Mouse (Mus musculus) liver, postnatal 0 days (tissue): ENCODE measurements around the gene Faxc. TPM values are rescaled to one million over a fixed set of nuclear protein-coding genes. Genes with fewer than 3 reads are reported as not detected.

Experiments used
- ATAC-seq: fragments of 200-750 bp; cut with Nextera tagmentation; 2 replicates; pipeline ENCODE4 v1.8.0; 2017; ENCODE audit warnings: mild to moderate bottlenecking, moderate library complexity
- DNase-seq: peaks from one replicate; pipeline ENCODE4 v3.0.0-alpha.2; 2016
- H3K27ac ChIP-seq: fragments of 300-500 bp; sonication (generic); 2 replicates; pipeline ENCODE4 v1.5.1; 2014; ENCODE audit warnings: antibody characterized with exemption, moderate library complexity, mild to moderate bottlenecking, low read depth
- H3K27me3 ChIP-seq: fragments of 300-500 bp; sonication (generic); 2 replicates; pipeline ENCODE4 v1.6.1; 2014; ENCODE audit warnings: low read length, control low read depth, mixed read lengths; ENCODE audit not compliant: insufficient read depth
- H3K36me3 ChIP-seq: fragments of 300-500 bp; sonication (generic); replicated peaks from 2 replicates; pipeline ENCODE4 v1.6.1; 2014; ENCODE audit warnings: mild to moderate bottlenecking, control low read depth, low read length, moderate library complexity, mixed read lengths; ENCODE audit not compliant: insufficient read depth
- H3K4me1 ChIP-seq: fragments of 300-500 bp; sonication (generic); 2 replicates; pipeline ENCODE4 v1.6.1; 2014; ENCODE audit warnings: antibody characterized with exemption, mild to moderate bottlenecking, control low read depth; ENCODE audit not compliant: insufficient read depth
- H3K4me2 ChIP-seq: fragments of 300-500 bp; sonication (generic); 2 replicates; pipeline ENCODE4 v1.6.1; 2014; ENCODE audit warnings: low read depth, mild to moderate bottlenecking, low read length, moderate library complexity, mixed read lengths
- H3K4me3 ChIP-seq: fragments of 300-500 bp; sonication (generic); 2 replicates; pipeline ENCODE4 v1.5.1; 2014; ENCODE audit warnings: low read depth, low read length
- H3K9ac ChIP-seq: fragments of 300-500 bp; sonication (generic); replicated peaks from 2 replicates; pipeline ENCODE4 v1.6.1; 2014; ENCODE audit warnings: mild to moderate bottlenecking, moderate library complexity
- H3K9me3 ChIP-seq: fragments of 300-500 bp; sonication (generic); 2 replicates; pipeline ENCODE4 v1.6.1; 2016; ENCODE audit warnings: mild to moderate bottlenecking, control low read depth, low read length, mixed read lengths
- CTCF ChIP-seq: sonication (generic); IDR thresholded peaks from 2 replicates; pipeline ENCODE4 v1.5.1; 2016; ENCODE audit warnings: antibody characterized with exemption, low read depth
- EP300 ChIP-seq: IDR thresholded peaks from 2 replicates; pipeline ENCODE4 v1.6.1; 2016; ENCODE audit warnings: antibody characterized with exemption, low read depth, mild to moderate bottlenecking
- WGBS: fragments of 180-500 bp; shearing (Covaris S2); extraction: QIAGEN DNeasy Blood & Tissue Kit; methylation state at CpG from one replicate; pipeline ENCODE4 v1.1.7; 2014; ENCODE audit not compliant: insufficient replicate concordance; 5-methylcytosine and 5-hydroxymethylcytosine counted together
- polyA plus RNA-seq: library from polyadenylated mRNA; unstranded; fragments of >200 nt; fragmentation: Nextera tagmentation; extraction: Ambion mirVana; gene quantifications from 2 replicates; pipeline ENCODE4 v1.2.1, GENCODE M21; 2015

Gene Faxc
- polyA plus RNA-seq, 1 experiment from 2014 or later, result not detected

GRCm38 (mm10) chr4:21937890-21938289, 6.8 kb downstream of the Faxc start:
- H3K4me3 ChIP-seq, result no peak overlapping the region

GRCm38 (mm10) chr4:21944672-21945071, 13.5 kb downstream of the Faxc start:
- Histone ChIP-seq H3K4me1 (no peaks in the 10 kb centered on the region), H3K9ac (no peak overlapping the region), H3K4me3 (no peak overlapping the region), H3K36me3 (no peaks in the 10 kb centered on the region), H3K27me3 (no peaks in the 10 kb centered on the region), H3K9me3 (no peaks in the 10 kb centered on the region), H3K4me2 (no peak overlapping the region), H3K27ac (no peak overlapping the region)
- WGBS, result 62% methylated on average over 3 of the region's 3 CpGs
- no peak for ATAC-seq
- DNase-seq, result no peak
- no peak for TF ChIP-seq EP300
- TF ChIP-seq CTCF, result no peak

More at GRCm38 (mm10) chr4:21937890-21938289, 6.8 kb downstream of the Faxc start:
- Histone ChIP-seq H3K27me3 (peaks cover 3% of the 10 kb centered on the region; the same call in 1 of the 2 replicates), H3K4me2 (no peak overlapping the region), H3K9ac (no peak overlapping the region), H3K36me3 (no peaks in the 10 kb centered on the region), H3K27ac (no peak overlapping the region), H3K4me1 (no peaks in the 10 kb centered on the region), H3K9me3 (no peaks in the 10 kb centered on the region)
- TF ChIP-seq CTCF (no peak), EP300 (no peak)
- 78% methylated on average over 8 of the region's 8 CpGs for WGBS
- no peak for ATAC-seq
- DNase-seq, result no peak

- H3K9me3 ChIP-seq, result no peaks in the 10 kb centered on the region
- peak; percentile 19 for DNase-seq
- no peak overlapping the region for H3K9ac ChIP-seq
Measured at GRCm38 (mm10) chr4:21951444-21951843, 20.3 kb downstream of the Faxc start.

GRCm38 (mm10) chr4:21952255-21952654, 21.1 kb downstream of the Faxc start:
- no peak overlapping the region for H3K9ac ChIP-seq
- H3K36me3 ChIP-seq, result no peaks in the 10 kb centered on the region
- H3K27me3 ChIP-seq, result no peaks in the 10 kb centered on the region
- no peaks in the 10 kb centered on the region for H3K9me3 ChIP-seq
- 26% methylated on average over 2 of the region's 2 CpGs for WGBS
- H3K27ac ChIP-seq, result no peak overlapping the region
- ATAC-seq (no peak), DNase-seq (no peak)
- H3K4me1 ChIP-seq, result no peaks in the 10 kb centered on the region
- no peak overlapping the region for H3K4me3 ChIP-seq
- TF ChIP-seq CTCF, result no peak
- no peak overlapping the region for H3K4me2 ChIP-seq

More at GRCm38 (mm10) chr4:21951444-21951843, 20.3 kb downstream of the Faxc start:
- Histone ChIP-seq H3K4me3 (no peak overlapping the region), H3K4me2 (no peak overlapping the region), H3K27ac (no peak overlapping the region), H3K36me3 (no peaks in the 10 kb centered on the region), H3K4me1 (no peaks in the 10 kb centered on the region), H3K27me3 (no peaks in the 10 kb centered on the region)
- TF ChIP-seq CTCF (peak; percentile 62), EP300 (no peak)
- no peak for ATAC-seq
- 32% methylated on average over 6 of the region's 6 CpGs for WGBS

GRCm38 (mm10) chr4:21957570-21958321, 26.6 kb downstream of the Faxc start:
- 47% methylated on average over 7 of the region's 7 CpGs for WGBS
- Histone ChIP-seq H3K4me1 (no peaks in the 10 kb centered on the region), H3K9me3 (no peaks in the 10 kb centered on the region), H3K27me3 (no peaks in the 10 kb centered on the region), H3K27ac (no peak overlapping the region), H3K4me2 (no peak overlapping the region), H3K36me3 (no peaks in the 10 kb centered on the region), H3K9ac (no peak overlapping the region), H3K4me3 (no peak overlapping the region)
- peak; percentile 62 for TF ChIP-seq CTCF
- no peak for TF ChIP-seq EP300
- DNase-seq, result peak; percentile 55
- no peak for ATAC-seq

- no peak overlapping the region for H3K27ac ChIP-seq
- no peak for ATAC-seq
- H3K4me1 ChIP-seq, result no peaks in the 10 kb centered on the region
- no peaks in the 10 kb centered on the region for H3K36me3 ChIP-seq
- DNase-seq, result no peak
- H3K27me3 ChIP-seq, result no peaks in the 10 kb centered on the region
- 45% methylated on average over 1 of the region's 1 CpGs for WGBS
- no peak overlapping the region for H3K4me2 ChIP-seq
- H3K4me3 ChIP-seq, result no peak overlapping the region
- no peak for TF ChIP-seq CTCF
- no peak for TF ChIP-seq EP300
- H3K9me3 ChIP-seq, result no peaks in the 10 kb centered on the region
- H3K9ac ChIP-seq, result no peak overlapping the region
Measured at GRCm38 (mm10) chr4:21971949-21972348, 40.8 kb downstream of the Faxc start.
